Mouse (Mus musculus): ENCODE results near the gene Kif27.

Kif27 gene

GRCm38 (mm10) chr13:58364353-58365175 is 5.6 kb upstream of the Kif27 start:
- no peak for DNase-seq (ENCODE audit: low spot score in 2 of 2)

GRCm38 (mm10) chr13:58359304-58359653 is 357 bp upstream of the Kif27 start:
- no peak for DNase-seq (ENCODE audit: low spot score in 2 of 2)

DNA sequence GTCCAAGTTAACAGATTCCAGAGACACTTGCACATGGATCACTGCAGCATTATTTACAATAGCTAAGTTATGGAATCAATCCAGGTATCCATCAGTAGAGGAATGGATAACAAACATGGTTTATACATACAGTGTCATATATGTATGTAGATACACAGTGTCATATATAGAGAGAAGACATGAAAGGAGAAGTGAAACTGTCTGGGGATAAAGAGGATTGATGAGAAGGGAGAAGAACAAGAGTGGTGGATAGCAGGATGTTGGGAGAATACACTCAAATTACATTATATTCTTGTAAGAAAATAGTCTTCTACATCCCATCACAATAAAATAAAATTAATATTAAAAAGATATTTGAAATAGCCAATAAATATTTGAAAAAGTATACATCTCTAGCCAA is 5.9 kb downstream of the Kif27 start:
- no peak for DNase-seq (ENCODE audit: low spot score in 2 of 2)

GRCm38 (mm10) chr13:58350606-58351005 is 8.3 kb downstream of the Kif27 start:
- no peak for DNase-seq (ENCODE audit: low spot score in 2 of 2)

GRCm38 (mm10) chr13:58344505-58344904 is 14.4 kb downstream of the Kif27 start:
- DNase-seq (ENCODE audit: low spot score in 2 of 2): peak; percentile 25 to 29

- no peak for DNase-seq (ENCODE audit: low spot score in 2 of 2)
Measured at GRCm38 (mm10) chr13:58337456-58337855, 21.5 kb downstream of the Kif27 start.

GRCm38 (mm10) chr13:58334116-58334515 is 24.8 kb downstream of the Kif27 start:
- no peak for DNase-seq (ENCODE audit: low spot score in 2 of 2)

DNA sequence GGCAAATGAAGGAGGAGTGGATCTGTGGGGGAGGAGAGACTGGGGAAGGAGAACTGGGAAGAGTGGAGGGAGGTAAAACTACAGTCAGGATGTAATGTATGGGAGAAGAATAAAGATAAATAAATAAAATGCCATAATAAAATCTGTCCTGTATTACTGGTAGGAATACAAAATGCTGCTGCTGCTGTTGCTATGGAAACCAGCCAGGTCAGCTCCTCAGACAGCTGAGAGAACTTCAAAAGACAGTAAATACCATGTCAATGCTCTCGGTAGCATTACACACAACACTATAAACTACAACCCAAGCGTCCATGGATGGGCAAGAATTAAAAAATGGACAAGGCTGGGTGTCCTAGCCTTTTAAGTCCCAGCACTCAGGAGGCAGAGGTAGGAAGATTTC is 41.2 kb downstream of the Kif27 start:
- no peak for DNase-seq (ENCODE audit: low spot score in 2 of 2)

- no peak for DNase-seq (ENCODE audit: low spot score in 2 of 2)
Measured at GRCm38 (mm10) chr13:58314991-58315390, 43.9 kb downstream of the Kif27 start.

DNA sequence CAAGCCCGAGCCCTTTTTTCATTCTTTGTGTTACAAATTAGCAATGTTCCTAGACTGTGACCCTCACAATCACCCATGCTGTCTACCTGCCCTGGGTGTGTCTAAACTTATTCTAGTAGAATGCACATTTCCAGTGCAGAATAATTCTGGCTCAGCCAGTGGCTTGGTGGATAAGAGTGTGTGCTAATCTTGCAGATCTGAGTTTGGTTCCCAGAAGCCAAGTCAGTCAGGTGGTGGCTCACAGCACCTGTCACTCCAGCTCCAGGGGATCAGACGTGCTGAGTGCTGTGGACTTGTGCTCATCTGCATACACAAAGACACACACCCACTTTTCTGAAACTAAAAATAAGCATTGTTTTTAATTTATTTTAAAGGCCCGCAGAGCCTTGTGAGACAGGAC is 45.2 kb downstream of the Kif27 start:
- DNase-seq (ENCODE audit: low spot score in 2 of 2): no peak

- no peak for DNase-seq (ENCODE audit: low spot score in 2 of 2)
Measured at GRCm38 (mm10) chr13:58311351-58311750, 47.6 kb downstream of the Kif27 start.

GRCm38 (mm10) chr13:58309499-58309898 is 49.4 kb downstream of the Kif27 start:
- DNase-seq (ENCODE audit: low spot score in 2 of 2): no peak

DNA sequence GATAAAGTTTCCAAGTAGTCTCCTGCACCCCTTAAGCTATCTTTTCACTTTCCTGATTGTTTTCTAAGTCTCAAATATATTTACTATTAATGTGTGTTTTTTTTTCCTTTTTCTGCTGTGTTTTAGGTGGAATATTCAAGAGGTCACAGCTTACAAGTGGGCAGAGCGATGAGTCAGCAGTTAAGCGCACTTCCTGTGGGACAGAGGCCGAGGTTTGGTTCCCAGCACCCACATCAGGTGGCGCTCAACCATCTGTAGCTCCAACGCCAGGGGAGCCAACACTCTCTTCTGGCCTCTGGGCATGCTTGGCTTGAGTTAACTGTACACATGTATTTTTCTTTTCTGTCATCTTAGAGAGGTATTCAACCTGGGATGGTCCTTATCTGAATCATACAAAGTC is 51.5 kb downstream of the Kif27 start:
- DNase-seq (ENCODE audit: low spot score in 2 of 2): no peak

DNA sequence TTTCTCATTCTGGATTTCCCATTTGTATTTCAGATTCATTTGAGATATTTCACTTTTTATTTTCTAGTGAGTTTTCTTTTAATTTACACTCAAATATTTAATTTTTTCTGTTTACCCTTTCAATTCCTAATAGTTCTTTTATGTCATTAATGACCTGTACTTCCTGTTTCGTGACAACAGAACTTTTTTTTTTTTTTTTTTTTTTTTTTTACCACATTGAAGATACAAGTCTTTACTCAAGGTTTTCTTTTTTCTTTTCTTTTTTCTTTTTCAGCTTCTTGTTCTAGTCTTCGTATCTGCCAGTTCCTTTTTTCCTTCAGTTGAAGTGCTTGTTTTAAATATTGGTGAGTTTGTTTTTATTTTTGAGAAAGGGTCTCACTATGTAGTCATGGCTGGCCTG is 53.7 kb downstream of the Kif27 start:
- no peak for DNase-seq (ENCODE audit: low spot score in 2 of 2)

GRCm38 (mm10) chr13:58302421-58303145 is 56.3 kb downstream of the Kif27 start:
- DNase-seq (ENCODE audit: low spot score in 2 of 2): no peak

- DNase-seq (ENCODE audit: low spot score in 2 of 2): no peak
Measured at GRCm38 (mm10) chr13:58301961-58302360, 57.0 kb downstream of the Kif27 start.

- no peak for DNase-seq (ENCODE audit: low spot score in 2 of 2)
Measured at GRCm38 (mm10) chr13:58298756-58299155, 60.2 kb downstream of the Kif27 start.

GRCm38 (mm10) chr13:58295582-58295981 is 63.3 kb downstream of the Kif27 start:
- no peak for DNase-seq (ENCODE audit: low spot score in 2 of 2)

GRCm38 (mm10) chr13:58292811-58293210 is 66.1 kb downstream of the Kif27 start:
- no peak for DNase-seq (ENCODE audit: low spot score in 2 of 2)

DNA sequence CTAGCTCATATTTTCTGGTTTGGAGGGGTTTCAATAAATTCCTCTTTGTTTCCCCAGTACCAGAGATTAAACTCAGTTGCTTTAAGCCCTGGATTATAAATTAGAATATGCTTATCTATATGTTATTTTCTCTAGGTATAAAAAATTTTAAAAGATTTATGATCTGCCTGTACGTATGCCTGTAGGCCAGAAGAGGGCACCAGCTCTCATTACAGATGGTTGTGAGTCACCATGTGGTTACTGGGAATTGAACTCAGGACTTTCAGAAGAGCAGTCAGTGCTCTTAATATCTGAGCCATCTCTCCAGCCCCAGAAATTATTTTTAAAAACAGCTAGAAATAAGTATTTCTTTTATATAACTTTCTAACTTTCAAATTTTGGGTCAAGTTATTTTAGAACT is 69.6 kb downstream of the Kif27 start:
- DNase-seq (ENCODE audit: low spot score in 2 of 2): no peak

- peak; percentile 63 to 90 for DNase-seq (ENCODE audit: low spot score in 2 of 2)
Measured at GRCm38 (mm10) chr13:58287822-58288221, 71.1 kb downstream of the Kif27 start.

DNA sequence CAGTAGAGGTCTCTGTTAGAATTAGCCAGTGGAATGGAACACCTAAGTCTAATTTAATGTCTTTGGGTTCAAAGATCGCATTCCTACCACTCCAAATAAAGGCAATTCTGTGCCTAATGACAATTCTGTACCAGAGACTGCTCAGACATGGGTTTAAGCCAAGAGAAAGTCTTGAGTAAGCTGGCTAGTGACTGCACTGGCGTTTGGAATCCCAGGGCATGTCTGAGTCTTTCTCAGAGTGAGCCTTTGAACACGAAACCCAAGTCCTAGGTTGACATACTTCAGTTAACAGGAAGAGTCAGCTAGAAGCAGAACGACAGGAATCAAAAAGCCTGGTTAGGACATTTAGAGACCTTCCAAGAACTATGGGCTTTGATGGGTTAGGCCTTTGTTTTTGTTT is 75.5 kb downstream of the Kif27 start:
- no peak for DNase-seq (ENCODE audit: low spot score in 2 of 2)

DNA sequence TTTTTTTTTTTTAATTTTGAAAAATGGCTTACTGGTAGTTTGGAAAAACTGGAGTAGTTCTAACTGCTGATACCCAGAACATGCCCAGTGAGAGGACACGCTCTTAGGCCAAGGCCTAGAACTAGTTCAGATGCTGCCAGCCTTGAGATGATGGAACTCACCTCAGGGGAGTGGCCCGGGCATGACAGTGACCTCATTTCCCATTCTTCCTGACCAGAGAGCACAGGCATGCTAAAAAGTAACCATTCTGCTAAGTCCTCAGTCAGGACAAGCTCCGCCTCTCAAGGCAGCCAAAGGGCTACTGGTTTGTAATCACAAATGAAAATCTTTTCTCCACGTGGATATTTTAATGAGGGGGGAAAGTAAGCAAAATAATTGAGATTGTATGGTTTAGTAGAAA is 77.0 kb downstream of the Kif27 start:
- no peak for DNase-seq (ENCODE audit: low spot score in 2 of 2)

All from right cerebral cortex, postnatal 10 days (tissue).